Mouse (Mus musculus) cerebellum, postnatal 4 days (tissue): ENCODE measurements at regions not wholly inside any gene's neighbourhood (a gene's known extent, or its start where the extent isn't known, plus 50 kb on each side); places are given as distances from the start of the nearest gene placed in this dataset.
"Not testable (repeated sequence)": the region's sequence is repeated elsewhere in the genome, so short reads cannot be mapped to it uniquely, and the experiment has no call there.

ENCODE experiments used
- DNase-seq, 2 experiments: peaks; one replicate each; pipeline ENCODE4 v3.0.0; 2022; ENCODE audit warnings: low spot score in 2 of 2, mixed read lengths in 1 of 2

DNA sequence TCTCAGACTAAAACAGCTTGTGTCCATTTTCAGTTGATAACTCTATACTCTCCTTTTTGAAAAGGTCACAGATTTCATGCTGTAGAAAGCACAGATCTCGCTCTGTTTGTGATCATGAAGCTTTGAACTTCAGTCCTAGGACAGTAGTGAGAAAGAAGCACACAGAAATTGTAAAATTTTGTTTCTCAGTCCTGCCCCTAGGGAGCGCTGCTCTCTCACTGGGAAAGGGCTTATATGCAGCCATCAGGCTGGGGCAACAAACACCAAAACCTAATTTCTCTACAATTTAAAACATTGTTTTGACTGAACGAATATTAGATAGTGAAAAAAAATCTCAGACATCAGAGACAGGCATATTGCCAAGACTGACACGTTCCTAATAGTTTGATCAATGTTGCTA is 534.7 kb upstream of the Olfr1507 start:
- not testable (repeated sequence) for DNase-seq

DNA sequence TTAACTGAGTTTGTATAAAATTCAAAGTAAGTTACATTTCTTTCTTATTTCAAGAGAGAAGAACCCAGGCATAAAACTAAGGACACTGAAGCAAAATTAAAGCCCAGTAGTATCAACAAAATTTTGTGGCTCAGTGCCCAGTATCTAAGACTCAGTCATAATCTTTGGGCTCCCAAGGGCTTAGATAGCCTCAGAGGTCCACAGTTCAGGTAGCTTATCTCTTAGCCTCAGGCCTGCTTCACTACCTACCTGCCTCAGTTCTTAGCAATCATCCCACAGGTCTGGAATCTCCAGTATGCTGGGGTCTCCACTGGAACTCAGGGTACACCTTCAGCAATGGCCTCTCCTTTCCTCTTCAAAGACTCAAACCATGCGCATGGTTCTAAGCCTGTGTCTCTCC is 531.4 kb upstream of the Olfr1507 start:
- not testable (repeated sequence) for DNase-seq

- not testable (repeated sequence) for DNase-seq
Observed at GRCm38 (mm10) chr14:53020152-53020551, 524.6 kb upstream of the Olfr1507 start.

GRCm38 (mm10) chr14:53007741-53008140 is 512.2 kb upstream of the Olfr1507 start:
- DNase-seq = not testable (repeated sequence)

DNA sequence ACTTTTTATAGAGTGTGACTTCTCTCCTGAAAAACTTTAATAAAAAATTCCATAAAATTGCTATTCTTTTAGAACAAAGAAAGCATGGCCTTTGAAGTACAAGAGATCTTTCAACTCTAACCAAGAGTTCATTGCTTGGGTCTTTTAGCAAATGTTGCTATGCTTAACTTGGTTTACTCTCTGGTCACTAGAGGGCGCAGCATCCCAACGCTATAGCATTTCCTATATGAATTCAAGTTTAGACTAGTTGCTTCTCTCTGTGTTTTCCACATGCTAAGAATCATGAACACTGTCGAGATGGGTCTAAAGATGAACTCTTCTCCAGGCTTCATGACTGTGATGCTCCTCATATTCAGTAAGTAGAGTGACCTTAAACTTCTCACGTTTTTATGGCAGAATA is 511.8 kb upstream of the Olfr1507 start:
- DNase-seq = not testable (repeated sequence)

GRCm38 (mm10) chr14:53001289-53001688 is 505.7 kb upstream of the Olfr1507 start:
- not testable (repeated sequence) for DNase-seq

GRCm38 (mm10) chr14:52992106-52992760 is 496.7 kb upstream of the Olfr1507 start:
- not testable (repeated sequence) for DNase-seq

DNA sequence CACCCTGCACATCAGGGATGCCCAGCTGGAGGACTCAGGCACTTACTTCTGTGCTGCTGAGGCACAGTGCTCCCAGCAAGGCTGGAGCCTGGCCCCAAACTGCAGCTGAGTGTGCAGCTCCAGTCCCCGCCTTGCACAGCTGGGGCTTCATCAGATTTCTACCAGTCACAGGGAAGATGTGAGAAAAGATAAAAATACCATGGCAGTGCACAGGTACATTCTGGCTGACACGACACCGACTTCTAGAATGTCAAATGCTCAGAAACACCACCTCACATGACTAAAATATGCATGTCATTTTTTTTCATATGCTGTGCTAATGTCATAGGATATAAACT is 495.7 kb upstream of the Olfr1507 start:
- DNase-seq = not testable (repeated sequence)

- not testable (repeated sequence) for DNase-seq
Observed at GRCm38 (mm10) chr14:52990569-52991327, 495.2 kb upstream of the Olfr1507 start.

GRCm38 (mm10) chr14:52989940-52990339 is 494.4 kb upstream of the Olfr1507 start:
- DNase-seq = not testable (repeated sequence)

DNA sequence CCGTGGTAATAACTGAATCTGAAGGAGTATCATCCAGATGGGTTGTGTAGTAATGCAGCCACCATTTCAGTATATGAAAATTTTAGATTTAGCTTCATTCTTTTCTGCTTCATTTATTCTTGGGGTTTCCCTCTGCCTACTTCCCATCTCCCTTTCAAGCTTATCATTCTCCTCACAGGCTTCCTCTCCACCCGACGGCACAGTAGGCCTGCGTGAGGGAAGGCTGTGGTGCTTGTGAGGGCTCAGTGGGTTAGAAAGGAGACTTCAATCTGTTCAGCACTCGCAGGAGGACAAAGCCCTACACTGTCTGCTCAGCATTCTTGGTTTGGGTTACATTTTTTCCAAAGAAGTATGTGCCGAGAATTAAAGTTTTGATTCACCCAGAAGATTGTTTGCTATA is 493.0 kb upstream of the Olfr1507 start:
- not testable (repeated sequence) for DNase-seq

GRCm38 (mm10) chr14:52972207-52973003 is 476.9 kb upstream of the Olfr1507 start:
- not testable (repeated sequence) for DNase-seq

DNA sequence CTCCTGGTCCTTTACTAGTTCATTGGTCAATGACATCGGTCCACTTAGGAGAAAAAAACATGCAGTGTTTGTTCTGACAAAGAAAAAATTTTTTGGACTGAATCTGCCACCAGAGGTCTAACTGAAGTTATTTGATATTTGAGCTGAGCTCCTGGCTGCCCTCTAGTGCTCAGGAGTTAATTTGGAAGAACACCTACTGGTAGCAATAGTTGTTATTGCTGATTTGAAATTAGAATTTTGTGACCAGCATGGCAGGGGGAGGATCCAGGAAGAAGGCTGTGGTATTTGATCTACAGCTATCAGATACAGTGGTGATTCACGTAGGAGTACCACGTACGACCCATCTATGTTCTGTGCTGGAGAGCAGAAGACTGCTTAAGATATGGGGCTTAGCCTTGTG is 466.6 kb upstream of the Olfr1507 start:
- not testable (repeated sequence) for DNase-seq

DNA sequence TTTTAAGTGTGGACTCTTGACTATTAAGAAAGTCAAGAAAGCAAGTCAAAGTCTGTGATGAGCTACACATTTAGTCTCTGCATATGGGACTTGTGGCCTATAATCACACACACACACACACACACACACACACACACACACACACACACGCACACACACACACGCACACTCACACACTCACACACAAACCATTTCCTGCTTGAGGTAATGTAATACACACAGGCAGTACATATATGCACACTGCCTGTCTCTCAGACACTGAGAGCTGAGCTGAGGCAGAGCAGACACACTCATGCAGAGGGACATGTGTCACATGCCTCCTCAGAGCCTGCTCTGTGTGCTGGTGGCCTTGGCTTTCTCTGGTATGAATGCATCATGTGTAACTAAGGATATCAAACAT is 461.0 kb upstream of the Olfr1507 start:
- not testable (repeated sequence) for DNase-seq

DNA sequence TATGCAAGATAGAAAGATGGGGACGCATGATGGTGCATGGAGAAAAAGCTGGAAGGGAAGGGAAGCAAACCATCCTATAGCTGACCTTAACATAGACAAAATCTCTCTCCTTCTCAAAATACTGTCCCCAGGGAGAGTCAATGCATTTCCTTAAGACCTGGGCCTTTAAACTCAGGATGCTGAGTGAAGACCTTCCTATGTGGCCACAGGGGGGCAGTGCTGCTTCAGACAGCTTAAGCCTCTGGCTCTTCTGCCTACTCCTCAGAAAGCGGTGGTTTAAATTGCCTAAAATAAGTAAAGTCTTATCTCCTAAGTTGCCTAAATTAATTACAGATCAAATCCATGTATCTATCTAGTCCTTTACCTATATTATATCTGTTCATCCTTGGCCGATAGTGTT is 449.4 kb upstream of the Olfr1507 start:
- DNase-seq = not testable (repeated sequence)

- not testable (repeated sequence) for DNase-seq
Observed at GRCm38 (mm10) chr14:52942438-52942837, 446.9 kb upstream of the Olfr1507 start.

DNA sequence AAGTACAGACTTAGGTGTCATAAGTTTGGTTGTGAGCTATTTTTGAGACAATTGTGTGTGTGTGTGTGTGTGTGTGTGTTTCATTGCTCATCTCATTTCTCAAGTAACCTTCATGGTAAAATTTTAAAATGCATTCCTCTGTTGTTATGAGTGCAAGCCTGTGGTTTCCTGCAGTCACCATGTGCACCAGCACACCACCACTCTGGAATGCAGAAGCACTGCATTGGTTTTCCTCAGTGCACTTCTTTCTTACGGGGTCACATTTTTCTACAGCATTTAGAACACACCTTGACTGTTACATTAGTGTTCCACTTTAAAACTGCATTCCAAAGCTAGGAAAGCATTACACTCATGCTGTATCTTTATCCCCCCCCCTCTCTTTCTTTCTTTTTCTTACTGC is 446.2 kb upstream of the Olfr1507 start:
- not testable (repeated sequence) for DNase-seq

GRCm38 (mm10) chr14:52920138-52920537 is 424.6 kb upstream of the Olfr1507 start:
- not testable (repeated sequence) for DNase-seq

- DNase-seq = not testable (repeated sequence)
Observed at GRCm38 (mm10) chr14:52913814-52914213, 418.3 kb upstream of the Olfr1507 start.

GRCm38 (mm10) chr14:52899629-52900028 is 404.1 kb upstream of the Olfr1507 start:
- DNase-seq = not testable (repeated sequence)

- DNase-seq = not testable (repeated sequence)
Observed at GRCm38 (mm10) chr14:52898310-52898709, 402.8 kb upstream of the Olfr1507 start.

- DNase-seq = not testable (repeated sequence)
Observed at GRCm38 (mm10) chr14:52879978-52880377, 384.4 kb upstream of the Olfr1507 start.
